Mouse (Mus musculus) lung, adult 18-20 months (tissue): Measurements from ENCODE around the gene Rdm1.
A peak's percentile ranks its signal among the peaks of the same experiment; 100 is the strongest.

Source experiments
- DNase-seq, 2 experiments: peaks; one replicate each; pipeline ENCODE4 v3.0.0; 2022; ENCODE audit warnings: mixed read lengths in 2 of 2

Rdm1 gene

DNA sequence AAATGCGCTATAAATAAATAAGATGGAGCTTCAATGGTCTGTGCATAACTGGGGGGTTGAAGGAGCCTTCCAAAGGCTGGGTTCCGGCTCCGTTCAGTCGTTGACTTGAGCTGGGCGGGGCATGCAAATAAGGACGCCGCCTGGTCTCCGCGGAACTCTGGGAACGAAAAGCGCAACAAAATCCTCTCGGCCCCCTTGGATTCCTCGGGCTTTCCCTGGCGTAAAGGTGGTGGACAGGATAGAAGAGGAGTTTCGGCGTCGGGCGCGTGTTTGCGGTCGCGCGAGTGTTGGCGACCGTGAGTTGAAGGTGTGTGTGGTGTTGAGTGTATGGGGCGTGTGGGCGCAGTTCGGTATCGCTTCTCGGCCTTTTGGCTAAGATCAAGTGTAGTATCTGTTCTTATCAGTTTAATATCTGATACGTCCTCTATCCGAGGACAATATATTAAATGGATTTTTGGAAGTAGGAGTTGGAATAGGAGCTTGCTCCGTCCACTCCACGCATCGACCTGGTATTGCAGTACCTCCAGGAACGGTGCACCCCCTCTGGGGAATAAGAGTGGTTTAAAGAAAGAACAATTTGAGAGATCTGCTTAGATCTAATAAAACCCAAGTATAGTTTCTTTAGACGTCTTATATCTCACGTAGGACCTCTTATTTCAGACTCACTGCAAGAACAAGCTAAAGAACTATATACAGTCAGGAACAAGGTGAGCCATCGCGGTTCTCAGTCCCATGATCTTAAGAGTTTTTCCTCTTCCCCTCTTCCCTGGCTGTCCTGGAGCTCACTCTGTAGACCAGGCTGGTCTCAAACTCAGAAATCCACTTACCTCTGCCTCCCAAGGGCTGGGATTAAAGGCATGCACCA is 31.1 kb downstream of the Rdm1 start:
- peak; percentile 78 to 82 for DNase-seq

DNA sequence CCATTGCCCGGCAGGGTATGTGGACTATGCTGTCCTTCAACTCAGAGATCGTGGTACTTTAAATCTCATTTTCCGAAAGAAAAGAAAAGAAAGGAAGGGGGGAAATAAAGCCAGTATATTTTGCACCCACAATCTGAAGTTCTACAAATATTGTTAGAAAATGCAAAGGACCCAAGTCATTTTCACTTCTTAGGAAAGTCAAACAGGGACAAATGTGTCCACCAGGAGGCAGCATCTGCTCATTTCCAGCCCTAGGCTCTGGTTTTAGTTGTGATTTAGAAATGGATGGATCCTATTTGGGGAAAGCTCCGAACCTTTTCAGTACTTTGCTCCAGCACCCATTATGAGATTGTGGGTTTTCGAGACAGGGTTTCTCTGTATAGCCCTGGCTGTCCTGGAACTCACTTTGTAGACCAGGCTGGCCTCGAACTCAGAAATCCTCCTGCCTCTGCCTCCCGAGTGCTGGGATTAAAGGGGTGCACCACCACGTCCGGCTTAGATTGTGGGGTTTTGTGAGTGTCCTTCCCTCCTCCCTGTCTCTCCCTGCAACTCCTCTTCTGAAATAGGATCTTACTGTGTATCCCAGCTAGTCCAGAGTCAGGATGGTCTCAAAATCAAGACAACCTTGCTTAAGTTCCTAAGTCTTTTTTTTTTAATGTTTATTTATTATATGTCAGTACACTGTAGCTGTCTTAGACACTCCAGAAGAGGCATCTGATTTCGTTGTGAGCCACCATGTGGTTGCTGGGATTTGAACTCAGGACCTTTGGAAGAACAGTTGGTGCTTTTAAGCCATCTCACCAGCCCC is 32.0 kb downstream of the Rdm1 start:
- peak; percentile 52 to 69 for DNase-seq

DNA sequence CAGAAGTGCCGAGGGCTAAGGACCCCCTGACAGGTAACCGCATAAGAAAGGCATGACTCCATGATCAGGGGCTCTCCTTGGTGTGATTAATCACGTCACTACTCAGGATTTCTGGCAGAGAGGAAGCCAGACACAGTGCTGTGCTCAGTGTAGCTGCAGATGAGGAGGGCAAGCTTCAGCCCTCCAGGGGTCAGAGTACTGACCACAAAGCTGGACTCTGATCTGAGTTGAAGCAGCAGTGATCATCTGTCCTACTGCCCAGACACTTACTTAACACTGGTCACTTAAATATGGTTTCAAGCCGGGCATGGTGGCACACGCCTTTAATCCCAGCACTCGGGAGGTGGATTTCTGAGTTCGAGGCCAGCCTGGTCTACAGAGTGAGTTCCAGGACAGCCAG is 34.2 kb downstream of the Rdm1 start:
- no peak for DNase-seq

DNA sequence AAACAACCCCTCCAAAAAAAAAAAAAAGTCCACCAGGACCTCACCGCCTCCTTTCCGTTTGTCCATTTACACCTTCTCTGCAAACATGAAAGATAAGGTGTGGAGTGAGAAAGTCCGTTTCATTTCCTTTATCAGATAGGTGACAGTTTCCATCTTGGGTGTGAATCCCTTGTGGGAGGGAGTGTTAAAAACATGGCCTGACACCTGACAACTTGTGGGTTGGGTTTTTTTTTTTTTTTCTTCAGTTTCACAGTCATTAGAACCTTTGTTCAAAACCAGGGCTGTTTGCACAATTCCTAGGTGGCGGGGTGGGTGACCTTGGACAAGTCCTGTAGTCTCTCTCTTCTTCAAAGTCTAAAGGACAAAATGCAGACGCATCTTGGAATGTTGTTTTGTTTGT is 34.8 kb downstream of the Rdm1 start:
- no peak for DNase-seq

GRCm38 (mm10) chr11:101663229-101664027 is 36.4 kb downstream of the Rdm1 start:
- no peak for DNase-seq

- DNase-seq, result peak; percentile 97
These were observed 38.0 kb downstream of the Rdm1 start, which contains the start of gene Arl4d for GRCm38 (mm10) chr11:101664825-101665635. Arl4d (plus strand) TSS chr11:101665541.

GRCm38 (mm10) chr11:101665636-101665992 is 38.6 kb downstream of the Rdm1 start:
- DNase-seq, result no peak

- DNase-seq, result peak in 1 of 2 experiments; percentile 27
These were observed 39.8 kb downstream of the Rdm1 start for GRCm38 (mm10) chr11:101666626-101667345.

- peak; percentile 42 to 70 for DNase-seq
These were observed 41.0 kb downstream of the Rdm1 start for GRCm38 (mm10) chr11:101667871-101668532.

GRCm38 (mm10) chr11:101668546-101669261 is 41.7 kb downstream of the Rdm1 start:
- DNase-seq, result peak; percentile 74 to 82

DNA sequence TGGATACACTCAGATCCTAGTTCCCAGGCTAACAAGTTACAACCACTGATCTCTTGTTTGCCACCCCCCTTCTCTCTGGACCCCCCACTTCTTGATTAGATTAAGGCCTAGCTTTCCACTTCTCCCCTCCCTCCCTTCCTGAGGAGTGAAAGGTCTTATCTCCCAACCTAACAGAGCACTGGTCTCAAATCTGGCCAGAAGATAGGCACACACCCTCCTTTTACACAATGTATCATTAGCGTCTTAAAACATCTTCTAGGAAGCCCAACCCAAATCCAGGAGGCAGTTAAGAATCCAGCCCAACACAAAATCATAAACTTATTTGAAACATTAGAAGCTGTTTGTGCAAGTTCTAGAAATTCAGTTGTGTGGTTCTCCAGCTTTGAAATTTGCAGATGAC is 43.3 kb downstream of the Rdm1 start:
- no peak for DNase-seq

GRCm38 (mm10) chr11:101671255-101671654 is 44.3 kb downstream of the Rdm1 start:
- DNase-seq, result no peak

GRCm38 (mm10) chr11:101673010-101673642 is 46.1 kb downstream of the Rdm1 start:
- peak; percentile 81 to 88 for DNase-seq

GRCm38 (mm10) chr11:101674106-101674505 is 47.1 kb downstream of the Rdm1 start:
- no peak for DNase-seq

DNA sequence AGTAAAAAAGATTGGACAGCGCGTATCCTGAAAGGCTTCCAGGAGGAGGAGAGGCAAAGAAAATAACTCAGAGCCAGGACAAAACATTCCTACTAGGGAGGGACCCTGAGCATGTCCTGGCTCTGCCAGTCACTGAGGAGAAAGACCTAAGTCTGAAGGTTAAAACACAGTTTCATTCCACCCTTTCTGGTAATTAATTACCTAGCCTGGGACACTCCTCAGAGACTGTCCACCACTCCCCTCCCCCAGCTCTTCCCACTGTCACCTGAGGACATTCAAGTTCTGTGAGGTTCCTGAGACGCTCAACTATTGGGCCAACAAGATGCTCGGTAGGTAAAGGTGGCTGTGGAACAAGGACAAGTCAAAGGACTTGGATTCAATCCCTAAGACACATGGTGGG is 48.4 kb downstream of the Rdm1 start:
- no peak for DNase-seq

- DNase-seq, result no peak
These were observed 50.7 kb downstream of the Rdm1 start for GRCm38 (mm10) chr11:101677655-101678054.

GRCm38 (mm10) chr11:101678770-101679169 is 51.8 kb downstream of the Rdm1 start:
- DNase-seq, result no peak

GRCm38 (mm10) chr11:101679907-101680306 is 52.9 kb downstream of the Rdm1 start:
- DNase-seq, result peak; percentile 50 to 79

- no peak for DNase-seq
These were observed 53.8 kb downstream of the Rdm1 start for GRCm38 (mm10) chr11:101680634-101681325.
